Mouse (Mus musculus): ENCODE results near the gene Trpm5.

Gene Trpm5

DNA sequence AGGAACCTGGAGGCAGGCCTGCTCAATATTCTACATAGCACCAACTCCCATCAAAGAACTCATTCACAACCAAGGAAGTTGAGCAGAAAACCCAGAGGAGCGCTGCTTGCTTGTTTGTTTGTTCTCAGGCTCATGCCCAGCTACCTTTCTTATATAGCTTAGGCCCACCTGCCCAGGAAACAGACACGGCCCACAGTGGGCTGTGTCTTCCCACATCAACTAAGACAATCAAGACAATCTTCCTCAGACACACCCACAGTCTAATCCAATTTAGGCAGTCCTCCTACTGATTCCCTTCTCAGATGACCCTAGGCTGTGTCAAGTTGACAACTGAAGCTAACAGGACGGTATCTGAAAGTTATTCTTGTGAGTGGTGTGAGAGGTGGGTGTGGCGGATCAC lies 11.6 kb upstream of the Trpm5 start, which contains the start of gene Kcnq1:
Gene Kcnq1 (plus strand): TSS at position 301 of the 400 bp plus-strand sequence.
- in situ Hi-C loops (cut with MboI, MseI): no loop called here

DNA sequence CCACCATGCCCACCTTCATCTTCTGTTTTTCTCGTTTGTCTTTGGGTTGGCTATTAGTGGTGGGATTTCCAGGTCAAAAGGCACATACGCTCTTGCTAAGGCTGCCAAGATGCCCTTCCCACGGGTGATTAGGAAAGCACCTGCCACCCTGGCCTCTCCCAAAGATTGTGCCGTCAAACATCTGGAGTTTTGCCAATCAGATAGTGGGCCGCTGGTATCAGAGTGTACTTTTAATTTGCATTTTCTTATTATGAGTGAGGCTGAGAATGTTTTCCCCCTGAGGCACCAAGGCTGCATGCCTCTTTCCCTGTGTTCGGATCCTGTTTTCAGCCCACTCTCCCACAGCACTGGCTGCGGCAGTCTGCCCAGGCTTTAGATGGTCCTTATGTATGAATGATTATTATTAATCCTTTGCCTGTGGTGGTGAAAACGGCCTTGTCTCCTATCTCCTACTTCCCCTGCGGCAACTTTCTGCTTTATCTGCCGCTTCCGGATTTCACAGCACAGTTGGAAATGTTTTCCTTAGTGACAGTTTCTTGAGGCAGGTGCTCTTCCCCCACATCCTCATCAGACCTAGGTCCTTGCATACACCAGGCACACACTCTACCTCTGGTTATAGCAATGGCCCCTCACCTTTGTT lies 10.9 kb upstream of the Trpm5 start:
- in situ Hi-C loops (cut with MboI, MseI): no loop called here

DNA sequence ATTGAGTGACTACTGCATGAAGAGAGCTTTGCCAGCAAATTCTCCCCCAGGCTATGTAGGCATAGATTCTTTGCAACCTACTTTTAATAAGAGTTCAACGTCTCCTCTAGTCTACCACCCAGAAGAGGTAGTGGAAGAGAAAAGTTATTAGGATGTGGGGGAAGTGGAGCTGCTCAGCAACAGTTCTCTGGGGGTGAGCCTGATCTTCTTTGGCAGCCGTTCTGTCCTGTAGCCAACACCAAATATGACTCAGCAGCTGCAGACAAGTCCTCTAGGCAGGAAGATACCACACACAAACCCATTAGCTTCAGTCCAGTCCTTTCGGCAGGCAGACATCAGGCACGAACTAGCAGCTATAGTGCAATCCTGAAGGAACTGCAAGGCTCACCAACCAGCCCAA lies 6.3 kb upstream of the Trpm5 start:
- in situ Hi-C loops (cut with MboI, MseI): no loop called here

DNA sequence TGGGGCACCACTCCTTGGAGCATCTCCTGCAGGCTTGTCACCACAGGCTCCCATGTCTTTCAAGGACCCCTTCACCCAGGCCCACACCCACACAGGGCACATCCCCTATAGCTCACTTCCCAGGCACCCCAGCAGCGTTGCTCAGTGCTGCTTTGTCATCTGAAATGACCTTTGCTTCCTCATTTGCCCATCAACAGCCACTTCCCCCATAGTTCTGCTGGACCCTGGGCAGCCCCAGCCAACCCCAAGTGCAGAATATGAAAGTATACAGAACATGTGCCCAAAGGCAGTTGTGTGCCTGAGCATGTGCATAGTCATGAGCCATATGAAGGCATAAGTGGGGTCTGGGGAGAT lies 1.1 kb upstream of the Trpm5 start:
- in situ Hi-C loops (cut with MboI, MseI): no loop called here

DNA sequence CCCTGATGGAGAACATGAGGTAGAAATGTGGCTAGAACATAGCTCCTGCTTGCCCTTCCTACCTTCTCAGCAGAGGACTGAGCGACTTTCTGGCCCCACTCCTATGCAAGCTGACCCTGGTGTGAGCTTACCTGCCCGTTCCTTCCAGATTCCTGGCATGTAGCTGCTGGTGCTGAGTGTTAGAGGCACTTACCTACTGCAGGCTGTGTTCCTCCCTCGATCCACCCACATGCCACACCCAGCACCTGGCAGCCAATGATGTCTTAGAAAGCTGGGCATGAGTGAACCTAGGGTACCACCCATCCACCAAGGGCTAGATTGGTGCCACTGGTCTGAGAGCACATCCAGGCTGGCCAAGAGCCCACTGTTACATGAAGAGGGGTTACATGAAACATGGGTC lies 595 bp downstream of the Trpm5 start:
- in situ Hi-C loops (cut with MboI, MseI): no loop called here

DNA sequence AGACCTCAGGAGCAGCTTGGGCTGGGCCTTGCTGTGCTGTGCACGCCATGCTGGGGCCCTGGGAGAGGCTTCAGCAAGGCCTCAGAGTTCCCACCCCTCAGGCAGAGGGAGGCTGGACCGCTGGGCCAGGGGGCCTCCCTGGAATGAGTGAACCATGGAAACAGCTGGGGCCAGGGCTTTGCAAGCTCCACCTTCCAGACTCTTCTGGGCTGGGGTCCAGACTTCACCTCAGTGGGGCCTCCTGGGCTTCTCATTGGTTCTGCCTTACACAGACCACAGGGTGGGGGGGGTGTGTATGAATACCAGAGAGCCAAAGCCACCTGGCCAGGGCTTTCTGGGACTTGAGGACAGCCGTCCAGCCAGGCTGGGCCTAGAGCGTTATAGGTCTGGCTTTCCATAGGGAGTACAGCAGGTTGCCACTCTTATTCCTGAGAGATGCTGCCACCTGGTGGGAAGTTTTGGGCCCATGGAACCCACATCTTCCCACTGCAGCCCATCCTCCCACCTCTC lies 7.3 kb downstream of the Trpm5 start:
- in situ Hi-C loops (cut with MboI, MseI): no loop called here

DNA sequence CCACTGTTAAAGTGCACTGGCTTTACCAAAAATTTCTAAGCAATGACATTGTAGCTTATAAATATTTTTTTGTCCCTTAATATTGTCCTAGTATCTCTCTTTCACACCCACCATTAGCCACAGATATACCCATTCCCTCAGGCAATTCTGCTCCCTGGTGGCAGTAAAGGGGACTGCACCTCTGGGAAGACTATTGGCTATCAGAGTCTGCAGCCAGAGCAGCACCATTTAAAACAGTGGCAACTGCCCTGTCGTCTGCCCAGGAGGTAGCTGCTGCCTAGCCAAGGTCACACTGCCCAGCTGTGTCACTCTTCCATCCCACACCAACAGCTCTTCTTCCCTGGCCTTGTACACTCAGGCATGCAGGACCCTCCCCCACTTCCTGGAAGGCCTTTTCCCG lies 8.1 kb downstream of the Trpm5 start:
- in situ Hi-C loops (cut with MboI, MseI): no loop called here

DNA sequence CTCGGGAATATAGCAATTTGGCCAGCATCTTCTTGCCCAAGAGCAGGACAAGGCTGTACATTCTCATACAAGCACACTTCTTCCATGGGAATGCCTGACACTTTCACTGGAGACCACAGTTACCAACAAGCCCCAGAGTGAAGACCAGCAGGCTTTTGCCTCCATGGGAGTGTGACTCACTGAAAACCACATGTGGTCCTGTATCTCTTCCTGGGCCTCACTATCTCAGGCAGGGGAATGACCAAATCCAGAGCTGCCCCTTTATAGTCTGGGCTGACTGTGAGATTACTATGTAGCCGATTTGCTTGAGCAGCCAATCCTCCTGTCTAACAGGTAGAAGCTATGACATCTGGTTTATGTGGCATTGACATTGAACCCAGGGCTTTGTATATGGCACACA lies 10.7 kb downstream of the Trpm5 start:
- in situ Hi-C loops (cut with MboI, MseI): no loop called here

DNA sequence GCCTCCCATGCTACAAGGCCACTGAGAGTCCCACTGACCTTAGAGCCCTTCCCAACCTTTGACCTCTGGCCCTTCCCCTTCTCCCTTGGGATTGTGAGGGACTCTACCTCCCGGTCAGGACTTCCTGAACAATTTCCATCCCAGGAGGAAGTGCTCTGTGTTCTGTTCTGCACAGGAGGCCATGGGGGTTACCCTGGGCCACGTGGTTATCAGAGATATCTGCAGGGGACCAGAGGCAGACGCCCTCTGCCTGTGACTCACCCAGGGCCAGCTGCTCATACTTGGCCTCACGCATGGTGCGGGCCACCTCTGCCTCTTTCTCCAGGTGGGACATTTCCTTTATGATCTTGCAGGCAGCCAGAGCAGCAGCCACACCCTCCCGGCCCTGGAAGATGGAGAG lies 12.4 kb downstream of the Trpm5 start:
- in situ Hi-C loops (cut with MboI, MseI): no loop called here

DNA sequence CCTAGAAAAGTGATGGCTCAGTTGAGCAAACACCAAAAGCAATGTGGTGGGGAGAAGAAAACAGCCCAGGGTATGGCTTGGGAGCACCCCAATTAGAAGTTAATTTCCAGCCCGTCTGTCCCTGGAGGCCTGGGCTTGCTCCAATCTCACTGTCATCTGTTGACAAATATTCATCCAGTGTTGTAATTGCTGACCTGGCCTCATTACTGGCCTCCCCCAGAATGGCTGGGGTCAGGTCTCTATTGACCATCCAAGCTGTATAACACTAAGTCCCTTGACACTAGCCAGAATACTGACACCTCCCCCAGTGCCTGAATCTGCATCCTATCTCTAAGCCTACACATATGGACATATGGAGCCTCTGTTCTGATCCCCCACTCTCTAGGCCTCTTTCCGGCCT lies 17.1 kb downstream of the Trpm5 start:
- in situ Hi-C loops (cut with MboI, MseI): no loop called here

DNA sequence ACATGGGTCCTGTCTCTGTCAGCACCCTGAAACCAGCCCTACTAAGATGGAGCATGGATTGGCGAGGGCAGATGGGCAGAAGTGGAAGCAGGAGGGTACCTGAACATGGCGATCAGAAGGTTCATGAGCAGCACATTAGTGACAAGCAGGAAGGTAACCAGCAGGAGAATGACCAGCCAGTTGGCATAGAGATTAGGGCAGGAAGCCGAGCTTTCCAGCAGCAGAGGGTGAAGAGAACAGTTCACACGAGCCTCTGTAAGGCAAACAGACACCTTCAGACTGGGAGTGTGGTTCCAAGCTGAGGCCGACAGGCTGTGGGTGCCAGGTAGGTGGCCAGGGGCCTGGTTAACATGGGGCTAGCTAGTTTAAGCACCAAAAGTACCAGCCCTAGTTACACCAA lies 19.0 kb downstream of the Trpm5 start:
- in situ Hi-C loops (cut with MboI, MseI): no loop called here

DNA sequence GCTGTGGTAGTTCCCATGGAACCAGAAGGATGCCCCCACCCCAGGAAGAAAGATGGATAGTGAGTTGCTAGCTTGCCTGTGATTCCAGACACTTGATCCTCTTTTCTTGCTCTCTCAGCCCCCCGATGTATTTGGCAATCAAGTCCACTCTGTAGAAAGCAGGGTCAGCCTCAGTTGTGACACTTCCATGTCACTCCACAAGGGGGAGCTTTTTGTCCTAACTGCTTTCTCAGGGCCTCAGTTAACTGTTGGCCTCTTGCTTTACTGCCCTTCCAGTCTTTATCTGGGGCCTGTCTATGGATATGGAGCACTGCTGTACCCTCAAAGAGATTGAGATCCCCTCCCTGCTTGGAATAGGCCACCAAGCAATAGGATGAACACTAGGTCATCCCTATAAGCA lies 21.4 kb downstream of the Trpm5 start:
- in situ Hi-C loops (cut with MboI, MseI): no loop called here

DNA sequence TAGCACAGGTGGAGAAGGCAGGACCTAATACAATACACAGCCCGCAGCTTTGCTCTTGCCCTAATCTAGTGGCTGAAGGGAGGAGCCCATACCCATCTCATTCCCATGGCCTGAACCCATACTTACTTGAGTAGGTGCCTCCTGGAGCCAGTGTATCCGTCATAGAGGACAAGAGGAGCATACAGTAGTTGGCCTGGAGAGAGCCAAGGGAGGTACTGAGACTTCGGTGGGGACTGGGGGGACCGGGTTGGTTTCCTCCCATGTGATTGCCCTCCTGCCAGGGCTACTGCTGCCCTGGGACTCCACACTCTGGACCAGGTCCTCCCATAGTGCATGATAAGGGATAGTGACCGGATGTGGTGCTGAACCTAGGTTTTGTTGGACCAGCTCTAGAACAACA lies 21.8 kb downstream of the Trpm5 start:
- in situ Hi-C loops (cut with MboI, MseI): no loop called here

DNA sequence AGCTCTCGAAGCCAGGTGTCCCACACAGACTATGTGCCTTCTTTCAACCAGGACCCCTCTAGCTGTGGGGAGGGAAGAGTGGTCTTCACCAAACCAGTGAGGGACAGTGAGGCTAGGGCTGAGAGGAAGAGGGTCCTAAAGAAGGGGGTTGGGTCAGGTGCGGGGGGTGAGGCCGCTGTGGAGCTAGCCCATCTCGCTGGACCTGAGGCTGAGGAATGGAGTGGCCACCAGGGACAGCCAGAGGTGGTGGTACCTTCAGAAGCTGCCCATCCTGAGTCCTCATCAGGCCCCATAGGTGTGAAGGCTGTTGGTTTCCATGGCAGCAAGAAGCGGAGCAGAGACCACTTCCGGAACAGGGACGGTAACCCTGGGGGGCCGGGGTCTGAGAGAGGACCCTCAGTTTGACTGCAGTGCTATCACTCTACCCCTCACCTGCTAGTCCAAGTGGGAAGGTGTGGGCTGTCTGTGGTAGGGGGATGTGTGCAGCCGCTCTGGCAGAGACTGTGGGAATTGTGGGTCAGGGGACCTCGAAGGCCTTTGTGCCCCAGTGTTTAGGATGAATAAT lies 23.9 kb downstream of the Trpm5 start:
- in situ Hi-C loops (cut with MboI, MseI): no loop called here

DNA sequence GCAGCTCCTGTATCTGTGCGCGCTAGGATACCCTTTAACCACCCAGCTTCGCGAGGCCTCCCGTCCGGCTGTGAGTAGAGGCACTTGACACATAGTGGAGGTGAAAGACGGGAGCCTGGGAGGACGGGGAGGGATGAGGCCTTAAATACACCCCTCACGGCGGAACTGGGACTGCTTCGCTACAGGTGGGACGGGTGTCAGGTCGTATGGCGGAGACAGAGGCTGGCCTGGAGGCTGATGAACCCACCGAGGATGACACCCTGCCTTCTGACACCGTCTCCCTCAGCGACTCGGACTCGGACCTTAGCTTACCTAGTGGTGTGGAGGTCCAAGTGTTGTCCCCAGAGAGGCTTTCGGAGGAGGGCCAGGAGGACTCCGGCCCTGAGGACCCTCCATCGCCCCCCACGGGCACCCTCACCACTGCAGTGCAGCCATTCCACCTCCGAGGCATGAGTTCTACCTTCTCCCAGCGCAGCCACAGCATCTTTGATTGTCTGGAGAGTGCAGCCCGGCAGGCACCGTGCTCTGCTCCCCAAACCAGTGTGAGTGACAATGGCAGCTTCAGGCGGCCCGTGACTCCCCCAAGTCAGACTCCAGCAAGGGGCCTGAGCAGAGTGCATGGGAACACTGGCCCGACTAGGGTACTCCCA lies 24.6 kb downstream of the Trpm5 start:
- in situ Hi-C loops (cut with MboI, MseI): no loop called here

DNA sequence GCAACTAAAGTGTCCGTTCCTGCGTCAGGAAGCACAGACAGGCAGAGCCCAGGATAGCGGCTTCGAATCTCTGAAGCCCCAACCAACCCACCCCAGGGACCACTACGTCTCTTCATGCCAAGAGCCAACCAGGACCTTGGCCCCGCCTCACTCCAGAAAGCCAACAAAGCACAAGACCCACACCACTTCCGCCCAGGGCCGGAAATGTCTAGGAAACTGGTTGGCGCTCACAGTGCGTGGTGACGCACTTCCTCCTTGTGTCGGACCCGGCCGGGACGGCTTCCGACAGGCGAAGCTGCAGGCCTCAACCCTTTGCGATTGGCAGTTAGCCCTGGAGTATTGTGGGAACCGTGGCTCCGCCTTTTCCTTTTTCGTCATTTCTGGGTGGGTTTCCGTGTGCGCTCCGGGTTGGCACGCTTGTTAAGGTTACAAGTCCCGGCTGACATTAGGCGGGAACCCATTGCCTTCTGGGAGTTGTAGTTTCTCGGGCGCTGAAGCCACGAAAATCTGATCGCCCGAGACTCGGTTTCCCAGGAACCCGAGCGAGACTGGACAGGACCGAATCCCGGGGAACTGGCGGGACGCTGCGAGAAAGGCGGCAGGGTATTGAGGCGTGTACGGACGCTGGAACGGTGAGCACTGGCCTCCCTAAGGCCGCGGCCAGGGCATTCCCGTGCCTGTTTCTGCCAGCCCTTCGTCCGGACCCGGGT lies 25.4 kb downstream of the Trpm5 start, which contains the start of gene Tssc4:
Gene Tssc4 (plus strand): TSS at position 368 of the 710 bp plus-strand sequence.
- in situ Hi-C loops (cut with MboI, MseI): no loop called here

DNA sequence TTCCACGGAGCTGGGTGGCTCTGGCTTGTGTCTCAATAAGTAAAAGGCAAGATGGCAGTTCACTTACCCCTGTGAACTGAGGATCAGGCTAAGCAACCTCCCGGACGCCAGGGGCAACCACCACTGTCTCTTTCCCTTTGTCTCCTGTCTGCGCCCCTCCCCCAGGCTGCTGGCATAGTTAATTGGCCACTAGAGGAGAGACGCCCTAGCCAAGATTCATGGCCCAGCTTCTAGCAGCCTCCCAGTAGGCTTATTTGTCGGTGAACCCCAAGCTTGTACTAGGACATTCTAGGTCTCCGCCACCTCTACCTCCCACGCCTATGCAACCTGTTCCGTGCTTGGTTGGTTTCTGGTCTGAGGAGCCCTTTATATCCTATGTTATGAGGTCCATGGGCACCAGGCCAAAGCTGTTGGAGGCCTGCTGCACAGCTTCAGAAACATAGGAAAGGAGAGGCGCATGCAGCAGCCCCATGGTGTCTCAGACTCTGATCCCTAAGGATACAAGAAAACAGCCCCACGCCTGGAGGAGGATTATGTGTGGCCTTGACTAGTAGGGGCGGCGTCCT lies 26.0 kb downstream of the Trpm5 start:
- in situ Hi-C loops (cut with MboI, MseI): no loop called here

DNA sequence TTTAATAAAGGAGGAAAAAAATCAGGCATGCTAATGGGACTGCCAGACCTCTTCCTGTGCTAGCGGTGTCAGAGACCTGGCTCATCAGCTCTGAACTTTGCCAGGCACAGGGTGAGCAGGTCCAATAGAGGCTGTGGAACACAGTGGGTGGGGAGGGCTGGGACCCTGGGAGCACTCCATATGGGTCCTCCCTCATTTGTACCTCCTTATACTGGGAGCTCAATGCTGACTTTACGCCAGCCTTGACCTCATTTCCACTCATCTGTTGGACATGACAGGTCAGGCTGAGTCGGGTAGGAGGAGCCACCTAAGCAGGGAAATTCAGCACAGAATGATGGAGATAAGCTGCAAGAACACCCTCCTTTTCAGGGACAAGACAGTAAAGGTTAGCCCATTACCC lies 26.5 kb downstream of the Trpm5 start:
- in situ Hi-C loops (cut with MboI, MseI): no loop called here

DNA sequence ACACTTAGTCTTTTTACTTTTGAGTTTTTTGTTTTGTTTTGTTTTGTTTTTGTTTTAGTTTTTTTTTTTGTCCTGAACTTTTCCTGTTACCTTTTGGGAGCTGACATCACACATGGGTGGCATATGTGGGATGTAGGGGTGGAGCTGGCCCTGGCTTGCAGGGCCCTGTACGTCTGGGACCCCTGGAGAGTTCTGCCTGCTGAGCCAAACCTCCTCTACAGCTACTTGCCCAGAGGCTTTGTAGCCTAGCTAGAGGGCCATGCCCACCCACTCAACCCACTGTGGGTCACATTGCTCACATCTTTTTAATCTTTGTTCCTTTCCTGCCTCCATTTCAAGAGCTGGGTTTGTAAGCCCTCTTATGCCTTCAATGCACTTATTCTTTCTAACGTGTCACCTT lies 27.0 kb downstream of the Trpm5 start:
- in situ Hi-C loops (cut with MboI, MseI): no loop called here

DNA sequence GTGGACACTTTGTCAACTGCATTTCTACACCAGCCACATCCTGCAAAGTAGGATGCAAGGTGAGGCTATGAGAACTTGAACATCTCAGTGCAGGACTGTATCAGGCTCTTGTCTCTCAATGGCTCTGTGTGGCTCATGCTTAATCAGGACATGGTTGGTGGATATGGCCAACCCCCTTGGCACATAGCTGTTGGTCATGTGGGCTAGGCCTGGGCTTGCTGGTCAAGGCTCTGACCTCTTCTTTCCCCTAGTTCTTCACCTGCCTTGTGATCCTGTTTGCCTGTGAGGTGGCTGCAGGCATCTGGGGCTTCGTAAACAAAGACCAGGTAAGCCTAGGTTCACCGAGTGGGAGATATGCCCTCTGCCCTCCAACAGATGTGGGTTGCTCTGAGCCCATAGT lies 28.8 kb downstream of the Trpm5 start:
- in situ Hi-C loops (cut with MboI, MseI): no loop called here

DNA sequence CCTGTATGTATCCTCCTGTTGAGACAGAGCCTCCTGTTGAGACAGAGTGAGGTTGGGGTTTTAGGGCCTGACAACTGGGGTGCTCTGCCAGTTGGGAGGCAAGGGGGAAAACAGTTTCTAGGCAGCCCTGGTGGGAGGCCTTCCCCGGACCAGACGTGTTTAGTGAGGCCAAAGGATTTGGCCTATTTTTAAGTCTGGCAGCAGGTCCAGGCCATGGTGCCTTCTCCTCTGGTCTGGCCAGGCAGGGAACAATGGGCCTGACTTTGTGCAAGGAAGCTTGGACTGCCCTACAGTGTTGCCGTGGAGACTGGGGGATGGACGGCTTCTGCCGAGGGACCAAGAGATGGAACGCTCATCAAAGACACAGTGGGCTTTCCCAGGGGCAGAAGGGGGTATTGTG lies 30.2 kb downstream of the Trpm5 start:
- in situ Hi-C loops (cut with MboI, MseI): no loop called here

DNA sequence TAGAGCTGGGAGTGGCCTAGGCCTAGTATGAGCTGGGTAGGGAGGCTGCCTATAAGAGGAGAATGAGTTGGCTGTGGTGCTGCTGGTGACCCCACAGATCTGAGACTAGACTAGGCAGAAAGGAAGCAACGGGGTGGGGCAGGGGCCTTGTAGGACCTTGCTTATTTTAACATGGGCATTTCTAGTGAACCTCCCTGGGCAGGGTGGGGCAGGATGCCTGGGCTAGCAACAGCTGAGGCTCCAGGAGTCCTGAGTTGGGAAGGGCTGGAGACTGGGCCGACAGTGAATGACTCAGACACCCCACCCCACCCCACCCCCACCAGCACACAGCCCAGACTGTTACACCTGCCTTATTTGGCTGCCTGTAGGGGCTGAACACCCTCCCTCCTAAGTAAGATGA lies 31.7 kb downstream of the Trpm5 start:
- in situ Hi-C loops (cut with MboI, MseI): no loop called here

Data from regulatory T cell (primary cell).